Mouse (Mus musculus) gastrocnemius, postnatal 14 days (tissue): ENCODE data around the gene Vps33a. TPM values are rescaled to one million over a fixed set of nuclear protein-coding genes. Genes with fewer than 3 reads are reported as not detected.
A peak's percentile ranks its signal among the peaks of the same experiment; 100 is the strongest.

Experiments
- DNase-seq: peaks from one replicate; pipeline ENCODE4 v3.0.0; 2021; ENCODE audit warnings: mixed read lengths
- intact Hi-C: fragments of 180-260 bp; cut with DNase I; formaldehyde crosslinking; loops from one replicate; pipeline ENCODE4 v1.15.1; 2025; ENCODE audit warnings: low total_unique reads
- long read RNA-seq, 2 experiments: library from polyadenylated mRNA; stranded (forward); transcript quantifications; one replicate each; pipeline ENCODE4 v2.0.0; 2021
- total RNA-seq, 2 experiments: library from RNA; stranded (reverse); gene quantifications; 2 replicates each; pipeline ENCODE4 v1.2.3; 2021

Gene Vps33a
- total RNA-seq = 10 to 100 TPM; 23.0 to 25.4 TPM
- long read RNA-seq, experiment 1, full-length matches to known transcripts = 48 of 59 reads
- long read RNA-seq, experiment 1, partial matches to known transcripts = 7 of 59 reads
- long read RNA-seq, experiment 1, other reads (novel, unspliced or antisense) = 4 of 59 reads
- long read RNA-seq, experiment 2, full-length matches to known transcripts = 73 of 82 reads
- long read RNA-seq, experiment 2, partial matches to known transcripts = 3 of 82 reads
- long read RNA-seq, experiment 2, other reads (novel, unspliced or antisense) = 6 of 82 reads

DNA sequence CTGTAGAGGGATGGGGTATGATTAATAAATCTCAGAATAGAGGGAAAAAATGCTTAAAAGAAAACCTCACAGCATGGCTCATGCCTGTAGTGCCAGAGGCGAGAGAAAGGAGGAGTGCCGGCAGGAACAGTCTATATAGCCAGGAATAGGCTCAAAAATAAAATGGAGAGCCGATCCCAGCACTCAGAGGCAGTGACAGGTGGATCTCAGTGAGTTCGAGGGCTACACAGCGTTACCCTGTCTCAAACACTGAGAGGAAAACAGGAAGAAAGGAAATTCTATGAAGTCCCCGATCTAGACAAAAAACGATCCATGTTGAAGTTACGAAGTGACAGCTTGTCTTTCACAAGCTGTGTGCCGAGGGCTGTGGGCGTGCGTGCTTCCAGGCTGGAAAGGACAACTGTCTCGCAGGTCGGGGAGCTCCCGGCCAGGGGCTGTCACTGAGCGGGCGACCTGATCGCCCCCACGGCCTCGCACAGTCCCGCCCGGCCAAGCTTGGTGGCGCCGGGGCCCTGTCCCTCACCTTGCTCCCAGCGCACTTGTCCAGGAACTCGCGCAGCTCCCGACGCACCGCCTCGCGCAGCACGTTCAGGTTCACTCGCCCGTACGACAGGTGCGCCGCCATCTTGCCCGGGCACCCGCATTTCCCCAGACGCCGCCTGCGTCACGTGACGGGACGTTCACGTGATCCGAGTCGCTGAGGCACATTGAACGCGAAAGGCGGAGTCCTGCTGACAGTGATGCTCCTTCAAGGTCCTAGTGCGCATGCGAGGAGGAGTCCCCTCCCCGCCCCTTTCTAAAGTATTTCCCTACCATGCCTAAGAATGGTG is at the start of gene Vps33a:
Gene Vps33a, minus strand, starts transcription at position 682 of the 830 bp plus-strand sequence.
- DNase-seq = peak; percentile 99
- intact Hi-C loops = no loop called here

DNA sequence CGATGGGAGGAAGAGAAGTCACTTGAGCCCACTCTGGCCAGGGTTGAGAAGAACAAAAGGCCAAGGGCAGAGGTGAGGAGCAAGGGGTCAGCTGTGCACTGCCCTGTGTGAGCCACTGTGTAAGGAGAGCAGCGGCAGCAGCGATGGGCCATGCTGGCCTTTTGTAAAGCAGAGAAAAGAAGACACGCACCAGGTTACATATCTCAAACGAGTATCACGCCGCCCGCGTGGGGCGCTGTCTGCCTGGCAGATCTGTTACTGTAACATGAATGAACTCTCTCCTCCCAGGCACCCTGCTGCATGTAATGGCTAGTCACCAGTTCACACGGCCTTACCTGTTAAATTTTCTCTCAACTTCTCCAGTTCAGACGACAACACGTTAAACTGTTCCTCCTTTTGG is 49.6 kb upstream of the Vps33a start:
- DNase-seq = no peak
- intact Hi-C loops = no loop called here

DNA sequence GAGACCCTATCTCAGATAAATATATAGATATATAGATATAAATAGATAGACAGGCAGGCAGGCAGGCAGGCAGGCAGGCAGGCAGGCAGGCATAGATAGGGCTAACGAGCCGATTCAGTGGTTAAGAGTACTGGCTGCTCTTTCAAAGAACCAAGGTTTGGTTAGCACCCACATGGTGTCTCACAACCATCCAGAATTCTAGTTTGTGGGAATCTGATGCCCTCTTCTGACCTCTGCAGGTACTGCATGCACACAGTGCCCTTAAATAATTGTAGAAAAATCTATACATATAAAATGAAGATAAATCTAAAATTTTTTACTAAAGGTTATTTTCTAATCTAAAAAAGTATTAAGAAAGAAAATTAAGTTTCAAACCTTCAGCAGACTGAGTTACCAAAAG is 45.7 kb upstream of the Vps33a start:
- DNase-seq = no peak
- intact Hi-C loops = no loop called here

GRCm38 (mm10) chr5:123614246-123614645 is 41.4 kb upstream of the Vps33a start:
- intact Hi-C loops = no loop called here
- DNase-seq = no peak

GRCm38 (mm10) chr5:123609843-123610242 is 37.0 kb upstream of the Vps33a start:
- peak; percentile 69 for DNase-seq
- intact Hi-C loops = no loop called here

GRCm38 (mm10) chr5:123609416-123609815 is 36.6 kb upstream of the Vps33a start:
- intact Hi-C loops = no loop called here
- DNase-seq = no peak

DNA sequence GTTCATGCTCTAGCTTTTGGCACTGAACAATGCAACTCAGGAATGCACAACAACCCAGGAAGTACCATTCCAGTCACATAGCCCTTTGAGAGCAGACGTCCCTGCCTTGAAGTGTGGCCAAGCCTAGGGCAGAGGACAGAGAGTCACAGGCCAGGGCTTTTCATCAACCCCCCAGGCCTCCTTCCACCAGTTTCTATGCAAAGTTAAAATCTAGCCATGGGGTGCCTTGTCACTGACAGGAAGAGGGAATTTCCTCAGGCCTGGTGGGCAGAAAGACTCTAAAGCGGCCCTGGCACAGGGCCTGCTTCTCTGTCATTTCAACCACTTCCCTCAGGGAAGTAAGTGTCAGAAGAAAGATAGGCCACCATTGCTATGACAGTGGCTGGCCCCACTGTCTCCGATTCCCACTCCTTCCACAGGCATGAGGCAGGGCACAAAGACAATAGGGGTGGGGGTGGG is 34.4 kb upstream of the Vps33a start:
- intact Hi-C loops = no loop called here
- no peak for DNase-seq

- no peak for DNase-seq
- intact Hi-C loops = no loop called here
These were observed 30.7 kb upstream of the Vps33a start for GRCm38 (mm10) chr5:123603496-123603895.

- DNase-seq = no peak
- intact Hi-C loops = no loop called here
These were observed 29.3 kb upstream of the Vps33a start for GRCm38 (mm10) chr5:123602174-123602573.

GRCm38 (mm10) chr5:123599319-123599718 is 26.5 kb upstream of the Vps33a start:
- no peak for DNase-seq
- intact Hi-C loops = no loop called here

- intact Hi-C loops = no loop called here
- DNase-seq = no peak
These were observed 20.9 kb upstream of the Vps33a start for GRCm38 (mm10) chr5:123593622-123594280.

GRCm38 (mm10) chr5:123580043-123580442 is 7.2 kb upstream of the Vps33a start:
- intact Hi-C loops = no loop called here

GRCm38 (mm10) chr5:123576696-123577095 is 3.9 kb upstream of the Vps33a start:
- intact Hi-C loops = no loop called here
- no peak for DNase-seq

More at GRCm38 (mm10) chr5:123580043-123580442, 7.2 kb upstream of the Vps33a start:
- DNase-seq = no peak

DNA sequence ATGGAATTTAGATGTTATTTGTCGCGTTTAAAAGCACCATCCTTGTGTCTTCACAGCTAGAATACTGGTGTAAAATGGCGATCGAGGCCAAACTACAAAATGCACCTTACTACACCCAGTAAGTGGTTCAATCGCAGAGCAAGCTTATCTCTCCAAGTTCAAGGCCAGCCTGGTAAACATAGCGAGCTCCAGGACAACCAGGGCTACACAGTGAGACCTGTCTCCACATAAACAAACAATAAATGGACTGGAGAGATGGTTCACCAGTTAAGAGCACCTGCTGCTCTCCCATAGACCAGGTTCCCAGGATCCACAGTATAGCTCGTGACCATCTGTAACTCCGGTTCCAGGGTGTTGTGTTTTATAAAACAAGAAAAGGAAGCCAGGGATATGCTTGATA is 524 bp upstream of the Vps33a start:
- intact Hi-C loops = no loop called here
- no peak for DNase-seq

DNA sequence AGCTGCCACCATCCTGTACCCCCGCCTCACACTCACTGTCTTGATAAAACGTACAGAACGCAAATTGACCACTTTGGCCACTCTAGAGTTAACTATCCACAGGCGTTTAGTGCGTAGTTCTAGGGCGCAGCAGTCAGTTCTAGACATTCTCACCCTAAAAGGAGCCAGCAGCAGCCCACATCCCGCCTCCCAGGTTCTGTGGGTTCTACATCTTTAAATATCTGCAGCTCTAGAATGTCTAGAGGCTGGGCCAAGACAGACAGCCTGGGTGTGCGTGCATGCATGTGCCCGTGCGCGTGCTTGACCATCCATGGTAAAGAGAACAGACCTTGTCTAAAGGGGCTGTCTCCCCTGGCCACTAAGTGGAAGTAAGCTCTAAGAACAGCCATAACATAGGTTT is 11.7 kb downstream of the Vps33a start:
- DNase-seq = no peak
- intact Hi-C loops = no loop called here

DNA sequence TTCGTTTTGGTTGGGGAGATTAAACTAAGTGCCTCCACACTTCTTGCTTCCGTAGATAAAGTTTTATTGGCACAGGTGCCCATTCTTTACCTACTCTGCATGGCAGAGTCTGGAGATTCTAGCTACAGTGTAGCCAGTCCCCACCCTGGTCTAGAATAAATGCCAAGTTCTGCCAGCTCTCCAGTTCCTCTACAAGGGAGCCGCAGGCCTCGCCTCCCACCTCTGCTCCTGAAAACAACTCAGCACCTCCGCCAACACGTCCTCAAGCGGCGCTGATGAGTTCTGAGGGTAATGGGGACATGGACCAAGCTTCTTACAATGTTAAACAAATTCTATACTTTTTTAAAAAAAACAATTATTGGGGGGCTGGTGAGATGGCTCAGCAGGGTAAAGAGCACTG is 13.2 kb downstream of the Vps33a start:
- DNase-seq = no peak
- intact Hi-C loops = no loop called here

- peak; percentile 68 for DNase-seq
- intact Hi-C loops = no loop called here
These were observed 16.4 kb downstream of the Vps33a start for GRCm38 (mm10) chr5:123556451-123556850.

DNA sequence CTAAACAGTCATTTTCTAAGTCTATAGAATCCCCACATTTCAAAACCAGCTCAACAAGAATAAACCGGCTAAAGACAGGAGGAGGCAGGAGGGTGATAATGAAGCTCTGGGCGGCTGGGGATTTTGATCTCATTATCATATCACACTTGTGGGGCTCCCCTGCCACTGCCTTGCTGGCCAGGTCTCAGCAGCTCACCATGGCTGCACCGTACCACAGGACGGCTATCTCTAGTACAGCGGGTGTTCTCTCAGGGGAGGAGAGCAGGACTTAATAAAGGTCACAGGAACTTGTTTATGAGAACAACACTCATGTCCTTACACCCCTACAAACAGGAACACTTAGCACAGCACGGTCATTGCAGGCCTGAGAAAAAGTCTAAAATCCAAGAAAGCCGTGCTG is 17.1 kb downstream of the Vps33a start:
- intact Hi-C loops = no loop called here
- DNase-seq = no peak

DNA sequence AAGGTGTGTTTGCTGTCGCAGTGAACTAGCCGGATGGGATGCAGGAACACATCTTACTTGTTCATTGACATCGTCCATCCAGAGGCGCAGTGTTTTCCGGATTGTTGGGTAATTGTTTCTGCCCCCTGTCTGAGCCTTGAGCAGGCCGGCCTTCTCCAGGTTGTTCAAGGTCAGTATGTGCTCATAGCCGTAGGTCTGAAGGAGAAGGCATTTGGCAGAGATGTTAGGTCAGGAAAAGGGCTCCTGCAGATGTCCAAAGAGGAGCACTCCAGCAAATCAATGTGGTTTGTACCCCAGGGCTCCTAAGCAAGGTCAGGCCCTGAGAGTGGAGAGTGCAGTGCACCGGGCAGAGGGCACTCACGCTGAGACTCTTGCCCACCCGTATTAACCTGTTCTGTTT is 39.0 kb downstream of the Vps33a start:
- no peak for DNase-seq
- intact Hi-C loops = no loop called here

GRCm38 (mm10) chr5:123530056-123530455 is 42.8 kb downstream of the Vps33a start:
- intact Hi-C loops = no loop called here

More at GRCm38 (mm10) chr5:123530056-123530455, 42.8 kb downstream of the Vps33a start:
- DNase-seq = no peak
